Mouse (Mus musculus) cortical plate, adult 2 months (tissue): ENCODE measurements at regions not wholly inside any gene's neighbourhood (a gene's known extent, or its start where the extent isn't known, plus 50 kb on each side); places are given as distances from the start of the nearest gene placed in this dataset.

ENCODE experiments used
- CTCF ChIP-seq: fragments of 200-500 bp; IDR thresholded peaks from 2 replicates; pipeline ENCODE4 v1.5.1; 2011; ENCODE audit warnings: mild to moderate bottlenecking, control low read depth, low read length; ENCODE audit not compliant: insufficient read depth; ENCODE audit errors: extremely low read depth
- POLR2A ChIP-seq: fragments of 200-500 bp; IDR thresholded peaks from 2 replicates; pipeline ENCODE4 v1.6.1; 2011; ENCODE audit warnings: mild to moderate bottlenecking, low read length, control low read depth; ENCODE audit not compliant: insufficient read depth; ENCODE audit errors: extremely low read depth

GRCm38 (mm10) chr9:116477309-116477708 lies 302.1 kb upstream of the Tgfbr2 start:
- no peak for TF ChIP-seq CTCF
- TF ChIP-seq POLR2A, result no peak
